Mouse (Mus musculus): ENCODE measurements around the gene Plxdc1.

DNA sequence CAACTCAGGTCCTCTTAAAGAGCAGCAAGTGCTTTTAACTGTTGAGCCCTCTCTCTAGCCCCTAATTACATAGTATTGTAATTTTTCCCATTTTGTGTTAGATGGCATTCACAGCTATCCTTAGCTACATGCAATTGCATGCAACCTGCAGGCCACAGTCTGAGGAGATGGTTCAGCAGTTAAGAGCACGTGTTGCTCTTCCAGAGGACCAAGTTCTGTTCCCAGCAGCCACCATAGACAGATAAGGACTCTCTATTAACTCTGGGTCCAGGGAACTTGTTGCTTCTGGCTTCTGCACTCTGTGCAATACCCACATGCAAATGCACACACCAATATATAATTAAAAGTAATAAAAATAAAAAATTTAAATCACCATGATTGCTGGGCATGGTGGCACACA, 10.4 kb upstream of the Plxdc1 start:
- no peak for TF ChIP-seq CTCF (IDR thresholded peaks at IDR 0.05; ENCODE audit: low read depth, low read length)
- no peak for TF ChIP-seq POLR2A (IDR thresholded peaks at IDR 0.05; ENCODE audit: extremely low read depth, insufficient read depth, low read length)

All from liver, adult 2 months (tissue).